Mouse (Mus musculus) brain, embryonic 14.5 days (tissue): ENCODE data around the gene Rgs2.

Experiments used
- CTCF ChIP-seq: fragments of 200-500 bp; IDR thresholded peaks from 2 replicates; pipeline ENCODE4 v1.5.1; 2012; ENCODE audit warnings: inconsistent platforms, mild to moderate bottlenecking, moderate library complexity, borderline replicate concordance; ENCODE audit not compliant: insufficient read depth, insufficient read length; ENCODE audit errors: extremely low read depth
- POLR2A ChIP-seq: fragments of 200-500 bp; IDR thresholded peaks from 2 replicates; pipeline ENCODE4 v1.6.1; 2012; ENCODE audit warnings: mild to moderate bottlenecking, inconsistent platforms, borderline replicate concordance; ENCODE audit not compliant: poor library complexity, insufficient read depth, insufficient read length, severe bottlenecking; ENCODE audit errors: extremely low read depth

- TF ChIP-seq POLR2A: no peak
- no peak for TF ChIP-seq CTCF
These were observed 43.6 kb downstream of the Rgs2 start for GRCm38 (mm10) chr1:143960340-143960739.
